Mouse (Mus musculus) small intestine, adult 2 months (tissue): ENCODE results near the gene Nup153. TPM values are rescaled to one million over a fixed set of nuclear protein-coding genes. Genes with fewer than 3 reads are reported as not detected.

Experiments used
- H3K27ac ChIP-seq: fragments of 200-500 bp; 2 replicates; pipeline ENCODE4 v1.5.1; 2012; ENCODE audit warnings: low read depth, low read length, control low read depth, inconsistent platforms; ENCODE audit not compliant: insufficient read depth
- H3K27me3 ChIP-seq: fragments of 200-500 bp; 2 replicates; pipeline ENCODE4 v1.6.1; 2012; ENCODE audit warnings: mild to moderate bottlenecking, moderate library complexity, low read length, inconsistent platforms; ENCODE audit not compliant: control insufficient read depth, insufficient read depth
- H3K36me3 ChIP-seq: fragments of 200-500 bp; 2 replicates; pipeline ENCODE4 v1.6.1; 2012; ENCODE audit warnings: mild to moderate bottlenecking, low read length, control low read depth, inconsistent platforms; ENCODE audit not compliant: control insufficient read depth, insufficient read depth
- H3K4me1 ChIP-seq: fragments of 200-500 bp; 2 replicates; pipeline ENCODE4 v1.6.1; 2012; ENCODE audit warnings: low read length, inconsistent platforms, mixed read lengths; ENCODE audit not compliant: control insufficient read depth, insufficient read depth, insufficient read length
- H3K4me3 ChIP-seq: fragments of 200-500 bp; 2 replicates; pipeline ENCODE4 v1.5.1; 2012; ENCODE audit warnings: low read depth, mild to moderate bottlenecking, control low read depth, inconsistent platforms, low read length, moderate library complexity
- CTCF ChIP-seq: fragments of 200-500 bp; IDR thresholded peaks from 2 replicates; pipeline ENCODE4 v1.5.1; 2012; ENCODE audit warnings: low read depth, mild to moderate bottlenecking, control low read depth, inconsistent platforms, low read length, moderate library complexity, mixed read lengths; ENCODE audit not compliant: insufficient replicate concordance, insufficient read length; ENCODE audit errors: extremely low read depth
- POLR2A ChIP-seq: fragments of 200-500 bp; IDR thresholded peaks from 2 replicates; pipeline ENCODE4 v1.6.1; 2012; ENCODE audit warnings: low read depth, mild to moderate bottlenecking, control low read depth, inconsistent platforms, low read length, moderate library complexity
- WGBS: fragments of 180-500 bp; shearing (Covaris S2); methylation state at CpG from one replicate; pipeline ENCODE4 v1.1.7; 2018; 5-methylcytosine and 5-hydroxymethylcytosine counted together
- polyA plus RNA-seq: library from polyadenylated mRNA; depleted of rRNA; stranded (reverse); fragments of >200 nt; gene quantifications from 2 replicates; pipeline ENCODE4 v1.2.3, GENCODE M21; 2012

Gene Nup153
- polyA plus RNA-seq, 1 experiment, result 32.5 TPM

DNA sequence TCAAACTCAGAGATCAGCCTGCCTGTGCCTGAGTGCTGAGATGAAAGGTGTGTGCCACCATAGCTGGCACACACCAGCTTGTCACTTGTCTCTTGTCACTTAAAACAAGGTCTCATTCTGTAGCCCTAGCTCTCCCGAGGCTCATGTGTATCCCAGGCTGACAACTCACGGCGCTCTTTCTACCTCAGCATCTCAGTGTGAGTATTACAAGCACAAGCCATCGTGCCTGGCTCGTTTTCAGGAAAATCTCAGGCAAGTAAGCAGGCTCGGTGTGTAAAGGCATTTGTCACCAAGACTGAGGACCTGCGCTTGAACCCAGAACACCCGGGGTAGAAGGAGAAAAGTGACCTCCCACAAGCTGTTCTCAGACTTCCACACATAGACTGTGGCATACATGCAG is 16.1 kb upstream of the Nup153 start:
- TF ChIP-seq CTCF, result no peak
- TF ChIP-seq POLR2A, result no peak
- WGBS, result 84% methylated on average over 8 of the region's 8 CpGs

DNA sequence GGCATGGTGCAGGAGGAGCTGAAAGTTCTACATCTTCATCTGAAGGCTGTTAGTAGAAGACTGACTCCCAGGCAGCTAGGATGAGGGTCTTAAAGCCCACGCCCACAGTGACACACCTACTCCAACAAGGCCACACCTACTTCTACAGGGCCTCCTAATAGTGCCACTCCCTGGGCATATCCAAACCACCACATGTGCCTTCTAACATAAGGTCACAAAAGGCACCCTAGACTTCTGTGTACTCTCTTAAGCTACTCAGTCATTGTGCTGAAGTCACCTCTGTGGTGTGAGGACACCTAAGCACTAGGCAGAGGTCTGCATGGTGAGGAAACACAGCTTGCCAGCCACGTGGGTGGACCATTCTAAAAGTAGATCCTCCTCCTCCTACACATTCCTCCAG is 14.6 kb upstream of the Nup153 start:
- 63% methylated on average over 2 of the region's 2 CpGs for WGBS
- no peak for TF ChIP-seq CTCF
- TF ChIP-seq POLR2A, result no peak
- H3K27me3 ChIP-seq, result no peaks in the 10 kb centered on the region

More for the DNA sequence above, 16.1 kb upstream of the Nup153 start:
- H3K36me3 ChIP-seq, result no peaks in the 10 kb centered on the region
- H3K27me3 ChIP-seq, result no peaks in the 10 kb centered on the region
- H3K4me3 ChIP-seq, result no peak overlapping the region
- no peak overlapping the region for H3K27ac ChIP-seq
- H3K4me1 ChIP-seq, result no peaks in the 10 kb centered on the region; the same call in 1 of the 2 replicates

DNA sequence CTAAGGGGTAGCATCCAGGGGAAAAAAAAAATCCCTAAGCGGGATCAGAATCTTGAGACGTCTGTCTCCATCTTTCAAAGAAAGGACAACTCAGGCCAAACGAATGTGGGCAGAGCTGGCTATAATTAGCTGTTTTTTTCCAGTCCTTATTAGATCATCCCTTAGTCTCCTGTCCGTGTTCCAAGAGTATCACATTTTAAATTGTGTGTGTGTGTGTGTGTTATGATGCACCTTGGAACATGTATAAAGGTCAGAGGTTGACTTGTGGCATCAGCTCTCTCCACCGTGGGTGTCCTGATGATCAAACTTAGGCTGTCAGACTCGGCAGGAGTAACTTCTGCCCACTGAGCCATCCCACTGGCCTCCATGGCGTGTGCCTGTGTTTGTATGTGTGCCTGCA is 11.7 kb upstream of the Nup153 start:
- WGBS, result 73% methylated on average over 7 of the region's 7 CpGs
- Histone ChIP-seq H3K27me3 (no peaks in the 10 kb centered on the region), H3K4me3 (no peak overlapping the region), H3K36me3 (no peaks in the 10 kb centered on the region), H3K4me1 (no peaks in the 10 kb centered on the region; the same call in 1 of the 2 replicates), H3K27ac (no peak overlapping the region)
- no peak for TF ChIP-seq POLR2A
- no peak for TF ChIP-seq CTCF

More for the DNA sequence above, 14.6 kb upstream of the Nup153 start:
- no peak overlapping the region for H3K4me3 ChIP-seq
- no peaks in the 10 kb centered on the region for H3K36me3 ChIP-seq
- H3K4me1 ChIP-seq, result no peaks in the 10 kb centered on the region; the same call in 1 of the 2 replicates
- H3K27ac ChIP-seq, result no peak overlapping the region

DNA sequence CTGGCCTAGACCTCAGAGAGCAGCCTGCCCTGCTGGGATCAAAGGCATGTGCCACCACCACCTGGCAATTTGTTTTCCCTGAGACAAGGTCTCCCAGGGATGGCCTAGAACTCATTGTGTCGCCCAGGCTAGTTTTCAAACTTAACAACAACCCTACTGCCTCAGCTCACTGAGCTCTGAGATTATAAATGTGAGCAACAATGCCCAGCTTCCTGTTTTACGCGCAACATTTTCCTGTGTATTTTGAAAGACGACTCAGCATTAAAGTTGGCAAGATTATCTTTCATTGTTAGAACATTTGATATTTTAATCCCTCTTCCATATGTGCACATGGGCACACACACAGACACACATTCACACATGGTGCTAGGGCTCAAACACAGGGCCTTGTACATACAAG is 9.7 kb upstream of the Nup153 start:
- Histone ChIP-seq H3K27me3 (no peaks in the 10 kb centered on the region), H3K36me3 (no peaks in the 10 kb centered on the region), H3K27ac (no peak overlapping the region), H3K4me1 (no peaks in the 10 kb centered on the region; the same call in 1 of the 2 replicates), H3K4me3 (no peak overlapping the region)
- no peak for TF ChIP-seq POLR2A
- TF ChIP-seq CTCF, result no peak
- WGBS, result 82% methylated on average over 4 of the region's 4 CpGs

DNA sequence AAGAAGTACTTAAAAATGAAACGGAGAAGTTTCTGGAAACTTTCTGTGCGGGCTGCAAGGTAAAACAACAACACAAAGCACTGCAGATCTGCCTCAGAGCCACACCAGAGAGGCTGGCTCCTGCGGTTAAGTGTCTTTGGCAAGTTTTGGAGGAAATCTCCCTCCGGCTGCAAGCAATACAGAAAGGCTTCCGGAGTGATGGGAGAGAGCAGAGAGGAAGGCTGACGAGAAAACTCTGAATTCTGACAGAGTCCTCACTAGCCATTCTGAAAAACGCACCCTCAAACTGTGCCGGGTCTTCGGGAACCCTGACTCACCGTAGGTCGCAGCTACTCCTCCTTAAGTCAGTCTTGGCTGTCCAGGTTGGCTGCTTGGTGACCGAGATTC is 8.7 kb upstream of the Nup153 start:
- H3K36me3 ChIP-seq, result no peaks in the 10 kb centered on the region
- H3K4me1 ChIP-seq, result no peaks in the 10 kb centered on the region; the same call in 1 of the 2 replicates
- no peaks in the 10 kb centered on the region for H3K27me3 ChIP-seq
- under 1% methylated on average over 12 of the region's 12 CpGs for WGBS
- TF ChIP-seq CTCF, result no peak
- no peak for TF ChIP-seq POLR2A
- peak overlapping the region; percentile 80 for H3K27ac ChIP-seq
- peak overlapping the region; percentile 67 for H3K4me3 ChIP-seq

DNA sequence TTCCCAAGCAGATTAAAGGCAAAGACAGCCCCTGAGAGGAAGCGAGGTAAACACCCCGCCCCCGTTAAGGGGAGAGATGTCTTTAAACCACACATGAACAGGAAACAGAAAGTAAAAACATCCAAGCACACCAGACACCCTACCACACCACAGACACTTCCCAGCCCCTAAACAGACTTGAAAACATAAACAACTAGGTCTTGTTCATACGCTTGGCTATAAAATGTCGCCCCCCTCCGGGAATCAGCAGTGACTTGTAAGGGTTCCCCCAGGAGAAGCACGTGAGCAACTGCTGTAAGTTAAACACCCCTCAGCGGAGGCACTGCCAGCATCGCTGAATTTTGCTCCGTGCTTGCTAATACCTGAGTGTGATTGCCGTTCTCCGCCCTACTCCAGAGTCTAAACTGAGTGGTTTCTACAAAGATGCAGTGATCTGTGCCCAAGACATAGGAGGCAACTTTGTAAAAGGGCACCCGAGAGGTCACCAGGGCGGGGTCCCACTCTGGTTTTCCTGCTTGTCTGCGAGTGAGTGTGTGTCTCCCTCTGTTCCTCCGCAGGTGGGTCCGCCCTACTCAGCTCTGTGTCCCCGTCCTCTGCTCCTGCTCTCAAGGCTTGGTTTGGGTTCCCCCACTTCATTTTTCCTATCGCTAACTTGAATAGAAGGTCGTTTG is 8.2 kb upstream of the Nup153 start:
- WGBS, result 1% methylated on average over 20 of the region's 20 CpGs
- Histone ChIP-seq H3K36me3 (no peaks in the 10 kb centered on the region), H3K27ac (peak overlapping the region; percentile 80), H3K4me1 (no peaks in the 10 kb centered on the region; the same call in 1 of the 2 replicates), H3K4me3 (peak overlapping the region; percentile 67), H3K27me3 (no peaks in the 10 kb centered on the region)
- no peak for TF ChIP-seq CTCF
- no peak for TF ChIP-seq POLR2A

DNA sequence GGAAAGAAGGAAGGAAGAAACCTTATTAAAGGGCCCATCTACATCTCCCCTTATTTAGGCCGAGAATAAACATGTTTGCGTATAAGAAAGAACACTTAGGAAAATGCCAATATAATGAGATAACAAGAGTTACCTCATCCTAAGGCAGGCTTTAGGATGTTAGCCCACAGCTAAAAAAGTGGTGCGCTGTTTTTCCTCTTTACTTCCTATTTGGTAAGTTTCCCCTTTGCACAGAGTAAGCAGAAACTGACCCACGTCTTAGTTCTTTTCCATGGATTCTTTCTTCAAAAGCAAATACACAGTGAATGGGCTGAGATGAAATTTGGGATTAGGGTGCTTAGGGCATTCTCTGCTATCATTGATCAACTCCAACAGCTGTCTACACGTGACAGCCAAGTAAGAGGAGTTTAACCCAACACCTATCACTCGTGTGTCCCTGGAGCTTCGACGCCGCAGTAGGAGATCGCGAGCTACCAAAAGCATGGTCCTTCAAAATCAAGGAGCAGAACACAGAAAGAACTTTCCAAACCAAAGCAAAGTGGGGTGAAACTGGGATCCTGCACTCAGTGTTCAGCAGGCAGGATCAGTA is 7.6 kb upstream of the Nup153 start:
- H3K4me1 ChIP-seq, result no peaks in the 10 kb centered on the region; the same call in 1 of the 2 replicates
- peak overlapping the region; percentile 80 for H3K27ac ChIP-seq
- 25% methylated on average over 11 of the region's 11 CpGs for WGBS
- H3K4me3 ChIP-seq, result peak overlapping the region; percentile 67
- TF ChIP-seq POLR2A (no peak), CTCF (no peak)
- no peaks in the 10 kb centered on the region for H3K27me3 ChIP-seq
- H3K36me3 ChIP-seq, result no peaks in the 10 kb centered on the region
